Mouse (Mus musculus): Measurements from ENCODE around the gene LTO1. TPM values are rescaled to one million over a fixed set of nuclear protein-coding genes. Genes with fewer than 3 reads are reported as not detected.

The LTO1 gene
- polyA plus RNA-seq (2012; rRNA removed): 12.1 and 12.6 TPM in 2 replicates

DNA sequence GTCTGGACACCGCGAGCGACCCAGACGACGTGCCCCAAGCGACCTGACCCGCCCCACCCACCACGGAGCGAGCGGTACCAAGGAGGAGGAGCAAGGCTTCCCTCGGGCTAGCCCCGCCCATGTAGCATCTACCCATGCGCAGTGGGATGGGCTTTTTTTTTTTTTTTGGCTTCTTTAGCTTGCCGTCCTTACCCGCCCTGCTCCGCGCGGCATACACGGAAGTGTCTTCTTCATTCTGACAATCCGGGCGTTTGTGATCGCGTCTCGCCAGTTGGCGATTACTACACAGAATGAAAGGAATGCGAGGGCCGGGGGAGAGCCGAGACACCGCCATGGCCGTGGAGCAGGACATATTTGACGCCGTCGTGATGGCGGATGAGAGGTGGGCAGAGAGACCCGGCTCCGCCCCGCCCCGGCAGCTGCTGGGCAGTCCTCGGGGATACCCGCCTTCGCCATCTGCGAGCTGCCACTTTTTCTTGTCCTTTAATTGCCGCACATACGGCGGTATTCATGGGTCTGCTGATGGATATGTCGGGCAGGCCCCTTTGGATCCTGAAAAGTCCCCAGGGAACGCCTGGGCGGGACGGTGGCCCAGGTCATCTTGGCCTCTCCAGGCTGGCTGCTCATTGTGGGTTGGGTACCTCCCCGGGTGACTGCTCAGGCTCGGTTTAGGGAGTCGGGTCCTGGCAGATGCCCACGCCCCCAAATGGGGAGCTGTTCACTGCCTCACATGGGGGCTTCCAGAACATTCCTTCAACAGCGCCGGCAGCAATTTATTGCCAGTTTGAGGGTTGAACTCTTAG is at the start of gene LTO1:
LTO1 (plus strand) TSS at position 153 of the 803 bp plus-strand sequence.

DNA sequence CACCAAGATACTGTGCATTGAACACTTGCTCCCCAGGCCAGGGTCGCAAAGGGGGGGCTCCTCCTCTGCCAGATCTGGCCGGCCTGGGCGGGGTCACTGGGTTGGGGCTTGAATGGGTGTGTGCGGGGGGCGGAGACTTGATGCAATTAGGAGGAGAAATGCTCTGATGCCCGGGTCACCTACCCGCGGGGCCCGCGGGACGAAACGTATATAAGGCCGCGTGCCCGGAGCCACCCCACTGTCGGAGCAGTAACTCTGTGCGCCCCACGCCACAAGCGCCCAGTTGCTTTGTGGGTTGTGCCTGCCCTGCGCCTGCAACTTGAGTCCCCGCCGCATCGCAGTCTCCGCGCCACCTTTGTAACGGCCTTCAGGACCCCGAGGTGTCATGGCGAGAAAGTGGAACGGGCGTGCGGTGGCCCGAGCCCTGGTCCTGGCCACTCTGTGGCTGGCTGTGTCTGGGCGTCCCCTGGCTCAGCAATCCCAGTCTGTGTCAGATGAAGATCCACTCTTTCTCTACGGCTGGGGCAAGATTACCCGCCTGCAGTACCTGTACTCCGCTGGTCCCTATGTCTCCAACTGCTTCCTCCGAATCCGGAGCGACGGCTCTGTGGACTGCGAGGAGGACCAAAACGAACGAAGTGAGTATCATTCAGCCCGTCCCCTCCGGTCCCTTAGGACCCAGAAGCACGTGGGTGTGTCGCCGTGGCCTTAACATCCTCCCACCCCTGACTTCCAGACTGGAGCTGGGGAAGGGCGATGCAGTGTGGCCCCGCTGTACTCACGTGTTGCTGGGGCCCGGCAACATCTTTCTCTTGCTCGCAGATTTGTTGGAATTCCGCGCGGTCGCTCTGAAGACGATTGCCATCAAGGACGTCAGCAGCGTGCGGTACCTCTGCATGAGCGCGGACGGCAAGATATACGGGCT is 18.3 kb upstream of the LTO1 start, which contains the start of gene Fgf15:
Fgf15 (plus strand) TSS at position 238 of the 925 bp plus-strand sequence.

DNA sequence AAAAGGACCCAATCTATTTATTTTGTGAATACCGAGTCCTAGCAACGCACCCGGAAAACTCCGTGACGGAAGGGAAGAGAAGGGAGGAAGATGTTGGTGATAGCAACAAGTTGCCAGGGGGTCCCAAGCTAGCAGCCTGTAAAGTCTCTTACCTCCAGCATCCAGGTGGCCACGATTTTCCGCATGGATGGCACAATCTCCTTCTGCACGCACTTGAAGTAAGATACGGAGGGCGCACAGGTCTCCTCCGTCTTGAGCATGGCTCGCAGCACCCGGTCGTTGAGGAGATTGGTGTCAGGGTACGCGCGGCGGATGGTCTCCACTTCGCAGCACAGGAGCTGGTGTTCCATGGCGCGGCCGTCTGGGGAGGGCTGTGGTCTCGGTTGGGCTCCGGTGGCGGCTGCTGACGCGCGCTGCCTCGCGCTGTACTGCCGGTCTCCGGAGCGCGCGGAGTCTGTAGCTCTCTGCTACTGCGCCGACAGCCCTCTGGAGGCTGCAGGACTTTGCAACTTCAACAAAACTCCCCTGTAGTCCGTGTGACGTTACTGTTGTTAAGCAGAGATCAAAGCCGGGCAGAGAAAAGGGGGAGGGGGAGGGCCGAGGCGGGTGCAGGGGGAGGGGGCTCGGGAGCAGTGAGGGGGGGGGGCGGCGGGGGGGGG is 24.6 kb downstream of the LTO1 start, which contains the start of gene Ccnd1:
Ccnd1 (minus strand) TSS at position 582 of the 659 bp plus-strand sequence.

Other genes with a start within 250 kb of the LTO1 start
- gene Ano1, start 163.1 kb upstream of the LTO1 start, polyA plus RNA-seq (2012; rRNA removed): 96.0 and 117 TPM in 2 replicates
- gene Fgf3, start 77.0 kb upstream of the LTO1 start, polyA plus RNA-seq (2012; rRNA removed): not detected in 2 replicates
- not detected in 2 replicates for gene Fgf4, start 67.7 kb upstream of the LTO1 start, polyA plus RNA-seq (2012; rRNA removed)
- not detected in 2 replicates for gene Fgf15, start 18.6 kb upstream of the LTO1 start, polyA plus RNA-seq (2012; rRNA removed)
- 55.6 and 66.7 TPM in 2 replicates for gene Ccnd1, start 24.8 kb downstream of the LTO1 start, polyA plus RNA-seq (2012; rRNA removed)